Mouse (Mus musculus): ENCODE measurements around the gene Adgrv1.

GRCm38 (mm10) chr13:81294106-81294505 lies 338.8 kb downstream of the Adgrv1 start:
- no peak for TF ChIP-seq CTCF (IDR thresholded peaks at IDR 0.05; ENCODE audit: low read depth, low read length)
- no peak for TF ChIP-seq POLR2A (IDR thresholded peaks at IDR 0.05; ENCODE audit: insufficient read depth, low read length)
- TF ChIP-seq EP300 (IDR thresholded peaks at IDR 0.05; ENCODE audit: insufficient read depth, low read depth, low read length): no peak

Measured in ES-Bruce4 (cell line).